Mouse (Mus musculus) left cerebral cortex, adult 8-10 months (tissue): Measurements from ENCODE around the gene Rsph9. TPM values are rescaled to one million over a fixed set of nuclear protein-coding genes. Genes with fewer than 3 reads are reported as not detected.

Source experiments
- DNase-seq, 2 experiments: peaks; one replicate each; pipeline ENCODE4 v3.0.0; 2022; ENCODE audit warnings: low spot score in 2 of 2
- total RNA-seq, 4 experiments: library from RNA; stranded (reverse); gene quantifications; 2 replicates each; pipeline ENCODE4 v1.2.4; 2022

The Rsph9 gene
- total RNA-seq, 4 experiments from 2014 or later: 17.8 to 21.3 (median 19.5) TPM

GRCm38 (mm10) chr17:46102608-46103159 is 41.3 kb downstream of the Rsph9 start:
- no peak for DNase-seq

GRCm38 (mm10) chr17:46101906-46102305 is 42.1 kb downstream of the Rsph9 start:
- no peak for DNase-seq

DNA sequence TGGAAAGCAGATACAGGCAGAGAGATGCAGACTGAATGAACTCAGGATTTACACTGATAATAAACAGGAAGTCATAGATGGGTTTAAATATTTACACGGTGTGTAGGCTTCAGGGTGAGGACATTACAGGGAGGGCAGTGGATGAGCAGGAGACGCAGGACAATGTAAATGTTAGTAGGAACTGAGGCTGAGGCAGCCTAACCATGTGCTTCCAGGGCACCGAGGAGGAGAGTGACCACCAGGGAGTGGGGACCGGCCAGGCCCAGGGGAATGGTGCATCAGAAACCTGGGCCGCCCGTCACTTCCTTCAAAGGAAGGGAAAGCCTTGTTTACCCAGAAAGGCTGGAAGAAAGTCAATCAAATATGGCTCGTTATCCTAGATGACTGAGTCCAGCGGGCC is 45.5 kb downstream of the Rsph9 start:
- no peak for DNase-seq

GRCm38 (mm10) chr17:46091899-46092298 is 52.1 kb downstream of the Rsph9 start:
- no peak for DNase-seq

DNA sequence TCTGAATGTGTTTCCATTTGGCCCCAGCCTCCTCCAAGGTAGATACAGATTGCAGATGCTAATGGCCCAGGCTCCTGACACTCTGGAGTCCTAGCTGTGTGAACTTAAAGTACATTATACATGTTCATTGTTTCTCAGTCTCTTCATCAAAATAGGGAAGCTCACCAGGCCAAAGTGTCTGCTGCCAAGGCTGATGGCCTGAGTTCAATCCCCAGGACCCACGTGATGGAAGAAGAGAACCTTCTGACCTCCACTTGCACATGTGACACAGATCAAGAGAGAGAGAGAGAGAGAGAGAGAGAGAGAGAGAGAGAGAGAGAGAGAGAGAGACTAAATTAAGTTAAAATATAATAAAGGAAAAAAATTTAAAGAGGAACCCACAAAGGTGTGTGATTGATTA is 52.7 kb downstream of the Rsph9 start:
- DNase-seq: no peak

GRCm38 (mm10) chr17:46086341-46086870 is 57.6 kb downstream of the Rsph9 start:
- no peak for DNase-seq

GRCm38 (mm10) chr17:46084091-46084501 is 59.9 kb downstream of the Rsph9 start:
- DNase-seq: peak; percentile 36 to 68

DNA sequence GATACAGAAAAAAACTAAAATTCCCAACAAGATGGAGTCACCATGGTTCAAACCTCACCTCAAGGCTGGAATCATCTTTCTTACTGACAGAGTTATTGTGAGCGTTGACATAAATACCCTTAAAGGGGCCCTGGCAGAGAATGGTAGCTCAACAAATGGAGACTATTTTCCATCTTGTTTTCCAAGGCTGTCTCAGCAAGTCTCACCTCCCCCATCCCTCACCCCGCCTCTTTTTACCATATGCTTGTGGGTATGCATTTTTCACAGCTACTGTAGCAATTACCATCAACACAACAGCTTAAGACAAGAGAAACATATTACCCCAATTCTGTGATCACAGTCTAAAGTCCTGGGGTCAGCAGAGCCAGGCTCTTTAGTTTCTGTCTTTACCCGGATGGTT is 60.6 kb downstream of the Rsph9 start:
- no peak for DNase-seq

DNA sequence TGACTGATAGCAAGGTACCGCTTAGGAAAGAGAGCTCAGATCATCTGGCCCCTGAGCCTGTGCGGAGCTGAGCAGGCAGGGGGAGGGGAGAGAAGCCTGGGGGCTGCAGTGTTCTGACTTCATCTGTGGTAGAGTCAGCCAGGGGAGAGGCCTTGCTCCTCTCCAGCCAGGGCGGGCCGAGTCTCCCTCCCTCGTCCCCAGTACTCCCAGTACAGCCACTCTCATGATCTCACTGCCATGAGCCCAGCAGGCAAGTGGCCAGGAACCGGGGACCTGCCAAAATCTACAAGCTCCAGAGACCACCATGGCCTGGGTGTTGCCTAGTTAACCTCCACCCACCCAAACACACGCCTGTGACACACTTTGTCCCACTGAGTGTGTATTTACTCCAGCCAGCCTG is 62.4 kb downstream of the Rsph9 start:
- no peak for DNase-seq

- no peak for DNase-seq
Measured at GRCm38 (mm10) chr17:46081042-46081441, 63.0 kb downstream of the Rsph9 start.

DNA sequence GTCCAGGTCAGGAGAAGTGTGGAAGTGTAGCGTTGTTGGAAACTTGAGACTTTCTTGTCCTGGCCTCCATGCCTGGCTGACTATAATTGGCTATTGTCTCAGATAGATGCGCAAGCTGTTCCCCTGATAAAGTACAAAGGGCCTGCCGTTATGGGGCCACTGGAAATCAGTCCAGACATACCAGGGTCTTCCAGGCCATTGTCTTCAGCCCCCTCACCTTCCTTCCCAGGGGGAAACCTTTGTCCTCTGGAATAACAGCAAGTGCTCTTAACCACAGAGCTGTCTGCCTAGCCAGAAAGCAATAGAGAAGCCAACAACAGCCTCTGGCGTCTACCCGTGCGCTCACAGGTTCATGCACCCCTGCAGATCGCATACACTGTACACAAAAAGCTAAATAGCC is 63.6 kb downstream of the Rsph9 start:
- DNase-seq: no peak

- DNase-seq: no peak
Measured at GRCm38 (mm10) chr17:46079037-46079436, 65.0 kb downstream of the Rsph9 start.

DNA sequence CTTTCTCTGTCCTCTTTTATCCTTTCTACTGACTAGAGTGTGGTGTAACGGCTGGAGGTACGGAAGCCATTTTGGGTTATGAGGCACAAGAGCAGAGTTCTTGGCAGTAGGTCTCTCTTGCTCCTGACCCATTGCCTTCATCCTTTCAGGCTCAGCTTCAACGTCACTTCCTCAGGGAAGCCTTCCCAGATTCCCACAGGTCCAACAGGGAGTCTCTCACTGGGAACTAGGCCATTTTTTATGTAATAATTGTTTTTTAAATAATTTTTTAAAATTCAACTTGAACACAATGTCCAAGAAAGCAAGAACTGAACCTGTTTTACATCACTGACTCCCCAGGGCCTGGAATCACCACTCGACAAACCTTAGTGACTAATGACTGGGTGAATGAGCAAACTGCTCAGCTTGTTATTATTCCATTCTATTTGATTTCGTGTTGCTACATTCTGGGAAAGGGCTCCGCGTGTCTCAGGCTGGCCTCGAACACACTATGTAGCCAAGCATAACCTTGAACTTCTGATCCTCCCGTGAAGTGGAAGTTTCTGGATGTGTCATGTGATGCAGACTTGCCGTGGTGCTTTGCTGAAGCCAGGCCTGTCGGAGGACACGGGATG is 66.0 kb downstream of the Rsph9 start:
- DNase-seq: no peak

GRCm38 (mm10) chr17:46076260-46076551 is 67.8 kb downstream of the Rsph9 start:
- no peak for DNase-seq

GRCm38 (mm10) chr17:46075551-46076259 is 68.3 kb downstream of the Rsph9 start:
- no peak for DNase-seq

DNA sequence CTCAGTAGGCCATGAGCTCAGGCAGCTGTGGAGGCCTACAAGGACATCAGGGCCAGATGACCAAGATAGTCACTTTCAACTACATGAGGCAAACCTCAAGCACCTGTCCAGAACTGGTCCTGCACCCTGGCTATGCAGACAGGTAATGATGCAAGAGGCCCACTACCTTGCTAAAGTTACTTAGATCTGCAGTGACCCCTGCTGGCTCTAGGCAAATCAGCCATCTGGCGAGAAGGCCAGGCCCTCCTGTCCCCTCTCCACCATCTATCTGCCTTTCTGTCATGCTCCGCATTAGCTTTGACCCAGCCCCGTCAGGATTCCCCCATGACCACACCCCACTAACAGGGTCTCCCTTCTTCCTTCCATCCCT is 68.9 kb downstream of the Rsph9 start:
- no peak for DNase-seq

DNA sequence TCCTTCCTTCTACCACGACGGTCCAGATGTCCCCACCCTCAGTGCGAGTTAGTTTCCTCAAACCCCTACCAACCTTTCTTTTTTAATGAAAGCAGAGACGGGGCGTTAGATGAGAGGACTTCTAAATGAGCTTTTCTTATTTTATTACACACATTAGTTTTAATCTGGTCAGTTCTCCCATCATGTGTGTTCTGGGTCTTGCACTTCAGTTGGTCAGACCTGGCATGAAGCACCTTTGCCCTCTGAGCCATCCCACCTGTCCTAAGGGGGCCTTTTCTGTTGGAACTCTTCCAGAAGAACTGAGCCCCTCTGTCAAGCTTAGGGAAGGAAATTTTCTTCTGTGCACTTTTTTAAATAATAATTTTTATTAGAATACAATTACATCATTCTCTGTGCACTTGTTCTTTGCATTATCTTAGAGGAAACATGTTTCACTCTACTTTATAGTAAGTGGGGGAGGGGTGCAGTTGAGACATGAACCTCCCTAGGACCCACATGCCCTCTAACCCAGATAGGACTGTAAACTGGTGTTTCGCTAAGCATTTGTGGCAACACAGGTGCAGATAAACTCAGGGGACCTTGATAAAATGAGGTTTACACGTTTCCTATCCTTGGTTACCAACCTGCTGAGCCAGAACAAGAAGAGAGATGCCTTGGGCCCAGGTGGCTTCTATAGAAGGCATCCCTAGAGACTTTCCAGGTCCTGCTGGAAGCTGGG is 69.5 kb downstream of the Rsph9 start:
- no peak for DNase-seq

GRCm38 (mm10) chr17:46073730-46074301 is 70.2 kb downstream of the Rsph9 start:
- peak in 1 of 2 experiments; percentile 22 for DNase-seq
